Mouse (Mus musculus) spleen, adult 2 months (tissue): ENCODE data around the gene Baiap2.

Source experiments
- CTCF ChIP-seq: fragments of 200-500 bp; IDR thresholded peaks from 2 replicates; pipeline ENCODE4 v1.5.1; 2011; ENCODE audit warnings: mild to moderate bottlenecking, inconsistent platforms; ENCODE audit not compliant: insufficient read depth, insufficient read length, insufficient replicate concordance; ENCODE audit errors: extremely low read depth
- POLR2A ChIP-seq: fragments of 200-500 bp; IDR thresholded peaks from 2 replicates; pipeline ENCODE4 v1.6.1; 2011; ENCODE audit warnings: low read depth, low read length, inconsistent platforms

GRCm38 (mm10) chr11:119897041-119897440, 45.5 kb upstream of the Baiap2 start:
- TF ChIP-seq CTCF (no peak), POLR2A (no peak)
